Mouse (Mus musculus) E14TG2a.4 (cell line): ENCODE results near the gene Slc25a5.

Experiments used
- H3K27me3 ChIP-seq: 2 replicates; pipeline ENCODE4 v1.6.1; 2014; ENCODE audit warnings: low read length, control low read depth; ENCODE audit not compliant: insufficient read depth
- H3K36me3 ChIP-seq: 2 replicates; pipeline ENCODE4 v1.6.1; 2014; ENCODE audit warnings: low read length, control low read depth; ENCODE audit not compliant: insufficient read depth
- H3K4me1 ChIP-seq: replicated peaks from 2 replicates; pipeline ENCODE4 v1.6.1; 2014; ENCODE audit warnings: low read depth, low read length, control low read depth
- H3K4me3 ChIP-seq: replicated peaks from 2 replicates; pipeline ENCODE4 v1.5.1; 2014; ENCODE audit warnings: mild to moderate bottlenecking, low read length
- H3K9me3 ChIP-seq: 2 replicates; pipeline ENCODE4 v1.6.1; 2014; ENCODE audit warnings: low read length, control low read depth
- CTCF ChIP-seq: conservative IDR thresholded peaks from 2 replicates; pipeline ENCODE4 v1.5.1; 2014; ENCODE audit warnings: low read length
- NANOG ChIP-seq: IDR thresholded peaks from 2 replicates; pipeline ENCODE4 v1.6.1; 2014; ENCODE audit warnings: borderline replicate concordance, low read length, mixed read lengths
- POU5F1 ChIP-seq: IDR thresholded peaks from 2 replicates; pipeline ENCODE4 v1.6.1; 2014; ENCODE audit warnings: low read length, borderline replicate concordance

Slc25a5 gene

GRCm38 (mm10) chrX:36795424-36796162 is at the start of gene Slc25a5:
TSS of gene Slc25a5 (plus strand) at chrX:36795651.
- H3K4me3 ChIP-seq, result peak within 1 kb of the TSS; percentile 92
- TF ChIP-seq CTCF (no peak), NANOG (no peak), POU5F1 (no peak)

GRCm38 (mm10) chrX:36746789-36747188 is 48.7 kb upstream of the Slc25a5 start:
- no peaks in the 10 kb centered on the region for H3K36me3 ChIP-seq

More at GRCm38 (mm10) chrX:36795424-36796162, at the start of gene Slc25a5:
- H3K27me3 ChIP-seq, result no peaks in the 10 kb centered on the region
- H3K36me3 ChIP-seq, result peaks cover 27% of the 10 kb centered on the region
- H3K4me1 ChIP-seq, result peaks cover 33% of the 10 kb centered on the region
- no peaks in the 10 kb centered on the region for H3K9me3 ChIP-seq

DNA sequence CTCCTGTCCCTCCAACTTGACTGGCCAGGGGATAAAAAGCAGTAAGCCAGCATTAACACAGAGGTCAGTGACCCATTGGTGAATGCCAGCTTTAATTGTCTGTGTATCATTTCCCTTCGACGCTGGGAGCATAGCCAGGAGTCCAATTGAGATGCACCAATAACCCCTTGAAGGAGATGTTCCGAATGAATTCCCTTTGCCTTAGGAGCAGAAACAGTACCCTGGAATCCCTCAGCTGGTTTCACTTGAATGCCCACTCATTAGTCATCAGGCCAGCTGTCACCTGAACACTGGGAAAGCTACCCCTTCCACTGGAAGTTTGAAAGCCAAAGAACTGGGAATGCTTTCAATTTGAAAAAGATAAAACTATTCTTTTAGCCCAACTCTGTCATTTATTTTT is 46.9 kb upstream of the Slc25a5 start:
- Histone ChIP-seq H3K4me3 (no peak overlapping the region), H3K27me3 (no peaks in the 10 kb centered on the region), H3K9me3 (no peaks in the 10 kb centered on the region), H3K4me1 (peaks cover 8% of the 10 kb centered on the region; the same call in 1 of the 2 replicates), H3K36me3 (no peaks in the 10 kb centered on the region)
- TF ChIP-seq NANOG (no peak), CTCF (no peak), POU5F1 (no peak)

More at GRCm38 (mm10) chrX:36746789-36747188, 48.7 kb upstream of the Slc25a5 start:
- Histone ChIP-seq H3K27me3 (no peaks in the 10 kb centered on the region), H3K9me3 (no peaks in the 10 kb centered on the region), H3K4me1 (peaks cover 20% of the 10 kb centered on the region), H3K4me3 (no peak overlapping the region)
- no peak for TF ChIP-seq POU5F1

DNA sequence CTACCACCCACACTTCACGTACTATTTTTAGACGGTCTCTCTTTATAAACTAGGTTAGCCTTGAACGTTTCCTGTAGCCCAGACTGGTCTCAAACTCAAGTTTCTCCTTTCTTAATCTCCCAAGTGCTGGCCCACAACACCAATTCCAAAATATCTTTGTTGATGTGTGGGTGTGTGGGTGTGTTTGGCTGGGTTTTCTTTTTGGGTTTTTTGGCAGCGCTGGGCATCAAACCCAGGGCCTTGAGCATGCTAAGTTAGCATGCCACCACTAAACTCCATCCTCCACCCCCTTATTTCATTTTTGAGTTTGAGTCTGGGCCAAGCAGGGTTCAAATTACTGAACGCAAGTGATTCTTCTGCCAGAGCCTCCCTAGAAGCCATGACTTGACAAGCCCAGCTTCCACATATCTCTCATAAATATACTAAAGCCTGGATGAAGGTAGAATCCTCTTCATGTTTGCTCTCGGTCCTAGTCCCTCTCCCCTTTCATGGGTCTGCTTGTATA is 46.1 kb upstream of the Slc25a5 start:
- TF ChIP-seq POU5F1 (no peak), NANOG (no peak), CTCF (no peak)
- H3K4me3 ChIP-seq, result no peak overlapping the region
- H3K27me3 ChIP-seq, result no peaks in the 10 kb centered on the region
- no peaks in the 10 kb centered on the region for H3K36me3 ChIP-seq
- no peaks in the 10 kb centered on the region for H3K9me3 ChIP-seq
- peaks cover 8% of the 10 kb centered on the region; the same call in 1 of the 2 replicates for H3K4me1 ChIP-seq

- Histone ChIP-seq H3K36me3 (no peaks in the 10 kb centered on the region), H3K9me3 (no peaks in the 10 kb centered on the region), H3K27me3 (no peaks in the 10 kb centered on the region), H3K4me3 (no peak overlapping the region), H3K4me1 (no peaks in the 10 kb centered on the region; the same call in 1 of the 2 replicates)
- no peak for TF ChIP-seq NANOG
Measured at GRCm38 (mm10) chrX:36750591-36750990, 44.9 kb upstream of the Slc25a5 start.

- no peaks in the 10 kb centered on the region for H3K9me3 ChIP-seq
- no peak for TF ChIP-seq CTCF
Measured at GRCm38 (mm10) chrX:36752586-36752985, 42.9 kb upstream of the Slc25a5 start.

GRCm38 (mm10) chrX:36757796-36758472 is 37.5 kb upstream of the Slc25a5 start:
- TF ChIP-seq CTCF (no peak), POU5F1 (no peak), NANOG (no peak)
- H3K4me1 ChIP-seq, result peaks cover 20% of the 10 kb centered on the region

More at GRCm38 (mm10) chrX:36752586-36752985, 42.9 kb upstream of the Slc25a5 start:
- Histone ChIP-seq H3K27me3 (no peaks in the 10 kb centered on the region), H3K4me3 (no peak overlapping the region), H3K4me1 (no peaks in the 10 kb centered on the region), H3K36me3 (no peaks in the 10 kb centered on the region)

DNA sequence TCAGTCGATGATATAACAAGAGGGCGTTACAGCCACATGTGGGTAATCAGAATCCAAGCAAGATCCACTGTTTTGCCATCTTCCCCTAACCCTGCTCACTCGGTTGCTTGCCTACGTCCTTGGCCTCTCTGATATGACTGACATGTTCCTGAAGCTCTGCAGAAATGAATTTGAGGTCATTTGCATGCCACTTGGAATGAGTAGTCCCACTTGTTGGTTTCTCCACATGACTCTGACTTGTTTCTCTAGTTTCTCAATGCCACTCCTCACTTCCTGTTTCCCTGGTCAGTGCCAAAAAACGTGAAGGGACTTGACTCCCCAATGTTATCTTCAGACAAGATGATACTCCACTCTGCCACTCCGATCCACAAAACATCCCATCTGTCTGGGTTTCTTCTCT is 36.9 kb upstream of the Slc25a5 start:
- no peak overlapping the region for H3K4me3 ChIP-seq
- no peaks in the 10 kb centered on the region for H3K9me3 ChIP-seq
- TF ChIP-seq NANOG, result no peak
- TF ChIP-seq POU5F1, result no peak
- no peak for TF ChIP-seq CTCF
- H3K36me3 ChIP-seq, result no peaks in the 10 kb centered on the region; the same call in 1 of the 2 replicates
- H3K27me3 ChIP-seq, result no peaks in the 10 kb centered on the region
- H3K4me1 ChIP-seq, result peaks cover 25% of the 10 kb centered on the region

More at GRCm38 (mm10) chrX:36757796-36758472, 37.5 kb upstream of the Slc25a5 start:
- no peaks in the 10 kb centered on the region for H3K9me3 ChIP-seq
- H3K4me3 ChIP-seq, result no peak overlapping the region
- H3K36me3 ChIP-seq, result no peaks in the 10 kb centered on the region; the same call in 1 of the 2 replicates
- no peaks in the 10 kb centered on the region for H3K27me3 ChIP-seq

- peaks cover 37% of the 10 kb centered on the region for H3K4me1 ChIP-seq
- no peaks in the 10 kb centered on the region; the same call in 1 of the 2 replicates for H3K36me3 ChIP-seq
- no peaks in the 10 kb centered on the region for H3K27me3 ChIP-seq
- TF ChIP-seq CTCF (peak; percentile 64), POU5F1 (no peak)
- H3K4me3 ChIP-seq, result no peak overlapping the region
- H3K9me3 ChIP-seq, result no peaks in the 10 kb centered on the region
Measured at GRCm38 (mm10) chrX:36760946-36761635, 34.4 kb upstream of the Slc25a5 start.
